Mouse (Mus musculus): ENCODE data around the gene Tesc. TPM values are rescaled to one million over a fixed set of nuclear protein-coding genes. Genes with fewer than 3 reads are reported as not detected.

The Tesc gene
- polyA plus RNA-seq, 1 experiment from 2014 or later: 5.3 TPM

DNA sequence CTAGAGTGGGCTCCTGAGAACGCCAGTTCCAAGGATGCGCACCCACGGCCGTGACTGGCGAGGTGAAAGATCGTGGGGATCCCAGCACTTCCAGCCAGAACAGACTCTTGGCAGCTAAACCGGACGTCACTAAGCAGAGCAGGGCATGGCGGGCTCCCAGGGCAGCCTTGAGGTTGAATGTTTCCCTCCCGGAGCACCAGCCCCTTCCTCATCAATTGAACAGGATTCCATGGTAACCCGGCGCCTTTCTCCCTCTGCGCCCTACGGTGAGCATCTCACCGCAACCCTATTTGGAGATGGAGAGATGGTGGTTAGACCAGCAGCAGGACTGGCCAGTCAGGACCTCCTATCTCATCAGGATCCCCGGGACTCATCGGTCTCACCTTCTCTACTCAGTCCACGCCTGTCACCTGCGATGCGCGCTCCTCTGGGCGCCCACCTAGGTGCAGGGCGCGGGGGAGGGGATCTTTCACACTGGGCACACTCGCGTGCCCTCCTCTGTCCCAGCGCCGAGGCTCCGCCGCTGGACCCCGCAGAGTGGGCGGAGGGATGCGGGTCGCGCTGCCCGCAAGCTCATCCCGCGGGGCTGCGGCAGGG lies 344 bp upstream of the Tesc start:
- H3K4me3 ChIP-seq (ENCODE audit: low read depth, low read length): peak overlapping the region; percentile 61
- ATAC-seq (ENCODE audit: insufficient read depth) (no peak), DNase-seq (no peak)
- H3K9ac ChIP-seq: peak overlapping the region; percentile 49; the same call in 1 of the 2 replicates
- WGBS: under 1% methylated on average over 39 of the region's 39 CpGs
- no peak for TF ChIP-seq CTCF (IDR thresholded peaks at IDR 0.05; ENCODE audit: low read depth)
- peak overlapping the region; percentile 99 for H3K4me2 ChIP-seq
- peaks cover 51% of the 10 kb centered on the region for H3K27me3 ChIP-seq (ENCODE audit: insufficient read depth, low read length)
- no peaks in the 10 kb centered on the region for H3K36me3 ChIP-seq (ENCODE audit: insufficient read depth)
- no peaks in the 10 kb centered on the region for H3K9me3 ChIP-seq (ENCODE audit: low read depth, low read length)
- H3K4me1 ChIP-seq (ENCODE audit: insufficient read depth): peaks cover 3% of the 10 kb centered on the region; the same call in 1 of the 2 replicates
- no peak overlapping the region for H3K27ac ChIP-seq (ENCODE audit: low read depth)

DNA sequence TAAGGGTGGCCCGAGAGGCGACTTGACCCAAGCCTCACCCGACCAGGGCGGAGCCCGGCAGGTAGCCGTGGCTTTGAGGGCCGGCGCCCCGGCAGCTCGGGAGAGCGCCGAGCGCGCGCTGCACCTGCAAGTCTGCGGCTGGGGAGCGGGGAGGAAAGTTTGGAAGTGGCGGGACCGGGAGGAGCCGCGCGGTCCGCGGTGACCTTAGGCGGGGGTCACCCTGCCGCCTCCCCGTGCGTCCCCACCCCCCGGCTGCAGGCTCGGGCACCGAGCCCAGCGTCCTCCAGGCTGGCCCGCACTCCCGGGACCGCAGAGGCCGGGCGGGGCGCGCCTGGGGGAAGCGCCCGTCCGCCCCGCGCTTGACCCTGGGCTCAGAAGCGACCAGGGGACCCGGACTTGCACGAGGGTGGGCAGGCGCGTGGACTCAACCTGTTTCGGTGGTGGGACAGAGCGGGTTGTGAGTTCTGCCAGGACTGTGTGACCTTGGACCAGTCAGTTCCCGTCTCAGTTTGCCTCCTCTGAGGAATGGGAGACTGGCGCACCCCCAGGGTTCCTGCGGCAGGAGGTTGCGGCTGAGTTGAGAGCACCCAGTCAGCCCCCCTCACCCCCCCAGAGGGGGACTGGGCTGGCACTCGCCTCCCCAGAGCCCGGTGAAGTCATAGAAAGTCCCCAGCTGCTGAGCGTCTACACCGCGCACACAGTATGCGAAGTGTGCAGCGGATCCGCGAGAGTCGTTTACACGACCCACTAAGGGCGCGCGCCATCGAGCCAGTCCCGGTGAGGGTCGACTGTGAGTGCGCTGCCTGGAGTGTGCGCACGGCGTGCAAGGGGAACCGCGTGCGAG lies 870 bp downstream of the Tesc start:
- DNase-seq: peak; percentile 13
- WGBS: 1% methylated on average over 75 of the region's 79 CpGs
- Histone ChIP-seq H3K27ac (ENCODE audit: low read depth) (no peak overlapping the region), H3K9me3 (ENCODE audit: low read depth, low read length) (no peaks in the 10 kb centered on the region), H3K4me2 (peak overlapping the region; percentile 99), H3K27me3 (ENCODE audit: insufficient read depth, low read length) (peaks cover 51% of the 10 kb centered on the region), H3K36me3 (ENCODE audit: insufficient read depth) (no peaks in the 10 kb centered on the region), H3K9ac (peak overlapping the region; percentile 49), H3K4me3 (ENCODE audit: low read depth, low read length) (peak overlapping the region; percentile 61), H3K4me1 (ENCODE audit: insufficient read depth) (peaks cover 3% of the 10 kb centered on the region; the same call in 1 of the 2 replicates)
- TF ChIP-seq CTCF (IDR thresholded peaks at IDR 0.05; ENCODE audit: low read depth): no peak
- ATAC-seq (ENCODE audit: insufficient read depth): peak; percentile 2; the same call in 1 of the 2 replicates

- H3K4me1 ChIP-seq (ENCODE audit: insufficient read depth): peaks cover 3% of the 10 kb centered on the region; the same call in 1 of the 2 replicates
- no peaks in the 10 kb centered on the region for H3K9me3 ChIP-seq (ENCODE audit: low read depth, low read length)
- no peak overlapping the region for H3K27ac ChIP-seq (ENCODE audit: low read depth)
- H3K9ac ChIP-seq: no peak overlapping the region
- peak; percentile 29 for DNase-seq
- H3K4me3 ChIP-seq (ENCODE audit: low read depth, low read length): peak overlapping the region; percentile 61
- 7% methylated on average over 12 of the region's 12 CpGs for WGBS
- no peaks in the 10 kb centered on the region for H3K36me3 ChIP-seq (ENCODE audit: insufficient read depth)
- ATAC-seq (ENCODE audit: insufficient read depth): peak; percentile 69
- H3K27me3 ChIP-seq (ENCODE audit: insufficient read depth, low read length): peaks cover 51% of the 10 kb centered on the region
- peak overlapping the region; percentile 99 for H3K4me2 ChIP-seq
- no peak for TF ChIP-seq CTCF (IDR thresholded peaks at IDR 0.05; ENCODE audit: low read depth)
Measured at GRCm38 (mm10) chr5:118029035-118029408, 1.5 kb downstream of the Tesc start.

DNA sequence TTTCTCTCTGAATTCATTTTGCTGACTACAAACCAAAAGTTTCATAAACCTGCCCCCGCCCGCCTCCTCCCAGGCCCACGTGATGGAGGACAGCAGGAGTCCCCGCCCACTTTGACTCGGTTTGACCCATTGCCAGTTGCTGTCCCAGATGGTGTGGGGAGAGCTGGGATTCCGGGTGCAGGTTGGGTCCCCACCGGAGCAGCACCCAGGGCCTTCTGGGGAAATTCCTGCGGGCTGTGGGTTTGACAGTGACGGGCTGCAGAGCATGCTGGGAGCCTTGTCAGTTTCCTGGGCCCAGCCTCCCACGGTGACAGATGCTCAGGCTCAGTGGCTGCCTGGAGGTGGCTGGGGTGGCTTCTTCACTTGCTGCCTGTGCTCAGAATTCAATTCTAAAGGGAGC lies 1.9 kb downstream of the Tesc start:
- peaks cover 51% of the 10 kb centered on the region for H3K27me3 ChIP-seq (ENCODE audit: insufficient read depth, low read length)
- under 1% methylated on average over 10 of the region's 10 CpGs for WGBS
- H3K4me1 ChIP-seq (ENCODE audit: insufficient read depth): peaks cover 3% of the 10 kb centered on the region; the same call in 1 of the 2 replicates
- H3K4me3 ChIP-seq (ENCODE audit: low read depth, low read length): peak overlapping the region; percentile 61
- H3K27ac ChIP-seq (ENCODE audit: low read depth): no peak overlapping the region
- TF ChIP-seq CTCF (IDR thresholded peaks at IDR 0.05; ENCODE audit: low read depth): no peak
- DNase-seq (peak; percentile 35), ATAC-seq (ENCODE audit: insufficient read depth) (no peak)
- no peaks in the 10 kb centered on the region for H3K36me3 ChIP-seq (ENCODE audit: insufficient read depth)
- H3K4me2 ChIP-seq: peak overlapping the region; percentile 99
- no peaks in the 10 kb centered on the region for H3K9me3 ChIP-seq (ENCODE audit: low read depth, low read length)
- H3K9ac ChIP-seq: no peak overlapping the region

DNA sequence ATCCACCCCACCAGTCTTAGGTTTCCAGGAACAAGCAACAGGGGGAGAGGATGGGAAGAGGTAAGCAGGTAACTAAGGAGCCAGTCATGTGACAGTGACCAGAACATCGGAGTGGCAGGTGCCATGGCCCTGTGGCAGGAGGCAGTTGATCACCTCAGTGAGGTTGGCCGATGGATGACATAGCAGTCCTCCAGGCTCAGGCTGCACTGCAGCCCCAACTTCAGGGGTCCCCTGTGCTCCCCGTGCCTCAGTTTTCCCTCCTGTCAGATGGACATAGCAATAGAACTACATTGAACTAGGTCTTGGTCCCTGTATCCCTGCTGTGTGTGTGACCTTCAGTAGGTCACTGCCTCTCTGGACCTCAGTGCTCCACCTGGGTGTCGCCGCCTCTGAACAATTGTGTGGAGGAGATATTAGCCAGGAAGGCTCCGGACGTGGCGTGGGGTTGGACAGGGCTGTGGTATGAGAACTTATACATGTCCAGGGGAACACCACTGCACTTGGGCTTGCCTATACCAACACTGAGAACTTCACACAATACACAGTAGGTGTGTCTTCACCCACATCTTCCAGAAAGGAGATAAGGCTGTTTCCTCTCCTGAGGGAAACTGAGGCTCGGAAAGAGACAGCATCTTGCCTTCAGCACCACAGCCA lies 2.6 kb downstream of the Tesc start:
- H3K27me3 ChIP-seq (ENCODE audit: insufficient read depth, low read length): peaks cover 51% of the 10 kb centered on the region
- no peak for TF ChIP-seq CTCF (IDR thresholded peaks at IDR 0.05; ENCODE audit: low read depth)
- H3K36me3 ChIP-seq (ENCODE audit: insufficient read depth): no peaks in the 10 kb centered on the region
- no peak overlapping the region for H3K4me2 ChIP-seq
- no peak overlapping the region for H3K27ac ChIP-seq (ENCODE audit: low read depth)
- no peak overlapping the region for H3K4me3 ChIP-seq (ENCODE audit: low read depth, low read length)
- no peaks in the 10 kb centered on the region for H3K9me3 ChIP-seq (ENCODE audit: low read depth, low read length)
- H3K4me1 ChIP-seq (ENCODE audit: insufficient read depth): peaks cover 3% of the 10 kb centered on the region; the same call in 1 of the 2 replicates
- no peak for DNase-seq
- WGBS: 85% methylated on average over 9 of the region's 9 CpGs
- ATAC-seq (ENCODE audit: insufficient read depth): no peak
- H3K9ac ChIP-seq: no peak overlapping the region

DNA sequence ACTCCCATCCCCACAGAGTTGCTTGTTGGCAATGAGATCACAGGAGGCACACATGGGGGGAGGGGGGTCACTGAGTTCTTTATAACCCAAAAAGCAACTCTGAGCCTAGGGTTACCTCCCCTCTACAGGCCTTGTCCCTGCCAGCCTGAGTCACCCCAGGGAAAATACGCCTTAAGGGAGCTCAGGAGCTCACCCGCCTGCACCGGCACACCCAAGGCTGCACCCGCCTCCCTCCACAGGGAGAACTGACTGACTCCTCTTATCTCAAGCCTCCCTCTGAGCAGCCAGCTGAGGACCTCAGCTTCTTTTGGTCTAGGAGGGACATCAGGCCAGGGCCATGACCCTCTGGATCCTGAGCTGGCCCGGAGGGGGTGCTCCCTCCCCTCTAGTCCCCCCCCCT lies 3.5 kb downstream of the Tesc start:
- no peaks in the 10 kb centered on the region for H3K9me3 ChIP-seq (ENCODE audit: low read depth, low read length)
- no peak overlapping the region for H3K4me2 ChIP-seq
- H3K4me1 ChIP-seq (ENCODE audit: insufficient read depth): peaks cover 3% of the 10 kb centered on the region; the same call in 1 of the 2 replicates
- H3K27me3 ChIP-seq (ENCODE audit: insufficient read depth, low read length): peaks cover 45% of the 10 kb centered on the region
- WGBS: 35% methylated on average over 5 of the region's 5 CpGs
- TF ChIP-seq CTCF (IDR thresholded peaks at IDR 0.05; ENCODE audit: low read depth): no peak
- no peaks in the 10 kb centered on the region for H3K36me3 ChIP-seq (ENCODE audit: insufficient read depth)
- no peak overlapping the region for H3K4me3 ChIP-seq (ENCODE audit: low read depth, low read length)
- no peak overlapping the region for H3K27ac ChIP-seq (ENCODE audit: low read depth)
- DNase-seq: no peak
- no peak overlapping the region for H3K9ac ChIP-seq
- ATAC-seq (ENCODE audit: insufficient read depth): no peak; the same call in 1 of the 2 replicates

GRCm38 (mm10) chr5:118031508-118031907 lies 4.0 kb downstream of the Tesc start:
- Histone ChIP-seq H3K9me3 (ENCODE audit: low read depth, low read length) (no peaks in the 10 kb centered on the region), H3K36me3 (ENCODE audit: insufficient read depth) (no peaks in the 10 kb centered on the region), H3K4me3 (ENCODE audit: low read depth, low read length) (no peak overlapping the region), H3K27me3 (ENCODE audit: insufficient read depth, low read length) (peaks cover 40% of the 10 kb centered on the region), H3K4me1 (ENCODE audit: insufficient read depth) (peaks cover 3% of the 10 kb centered on the region; the same call in 1 of the 2 replicates), H3K9ac (no peak overlapping the region), H3K4me2 (no peak overlapping the region), H3K27ac (ENCODE audit: low read depth) (no peak overlapping the region)
- 49% methylated on average over 4 of the region's 4 CpGs for WGBS
- no peak for TF ChIP-seq CTCF (IDR thresholded peaks at IDR 0.05; ENCODE audit: low read depth)
- DNase-seq: no peak
- ATAC-seq (ENCODE audit: insufficient read depth): no peak
